Mouse (Mus musculus) CH12F3 (cell line): Measurements from ENCODE around the gene Map3k20.

Experiments used
- in situ Hi-C: fragments of 300-500 bp; cut with MboI; formaldehyde crosslinking; loops from 2 replicates; pipeline ENCODE4 v1.14.3; 2020; ENCODE audit warnings: low sequenced_read_pairs

Gene Map3k20

GRCm38 (mm10) chr2:72285256-72285887 is at the start of gene Map3k20:
Map3k20 (plus strand) TSS chr2:72285637.
- in situ Hi-C loops = no loop called here

GRCm38 (mm10) chr2:72238421-72238820 is 47.0 kb upstream of the Map3k20 start:
- in situ Hi-C loops = loop anchor here (25.0 kb wide), 1 partner anchor 1049 kb away; no protein-coding TSS in a partner anchor

- in situ Hi-C loops = loop anchor here (25.0 kb wide), 1 partner anchor 1048 kb away; no protein-coding TSS in a partner anchor
Measured at GRCm38 (mm10) chr2:72238925-72239324, 46.5 kb upstream of the Map3k20 start.

GRCm38 (mm10) chr2:72239456-72239855 is 46.0 kb upstream of the Map3k20 start:
- in situ Hi-C loops = loop anchor here (25.0 kb wide), 1 partner anchor 1048 kb away; no protein-coding TSS in a partner anchor

DNA sequence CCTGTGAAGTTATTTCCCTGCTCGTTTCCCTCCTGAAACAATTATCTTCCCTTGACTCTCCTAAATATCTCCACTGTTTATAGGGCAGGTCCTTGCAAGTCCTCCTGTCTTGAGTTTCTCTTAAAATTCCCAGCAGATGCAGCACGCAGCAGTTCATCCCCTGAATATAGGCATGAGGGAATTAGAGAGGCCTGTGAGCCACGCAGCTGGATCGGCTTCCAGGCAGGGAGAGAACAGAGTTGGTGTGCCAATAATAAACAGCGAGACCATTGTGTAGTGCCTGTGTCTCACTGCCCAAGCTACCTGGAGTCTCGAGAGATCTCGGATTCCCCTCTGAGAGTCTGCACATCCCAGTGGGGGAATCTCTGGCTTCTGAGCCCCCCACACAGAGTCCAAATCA is 45.4 kb upstream of the Map3k20 start:
- in situ Hi-C loops = loop anchor here (25.0 kb wide), 1 partner anchor 1047 kb away; no protein-coding TSS in a partner anchor

GRCm38 (mm10) chr2:72240691-72241090 is 44.7 kb upstream of the Map3k20 start:
- in situ Hi-C loops = loop anchor here (25.0 kb wide), 1 partner anchor 1047 kb away; no protein-coding TSS in a partner anchor

DNA sequence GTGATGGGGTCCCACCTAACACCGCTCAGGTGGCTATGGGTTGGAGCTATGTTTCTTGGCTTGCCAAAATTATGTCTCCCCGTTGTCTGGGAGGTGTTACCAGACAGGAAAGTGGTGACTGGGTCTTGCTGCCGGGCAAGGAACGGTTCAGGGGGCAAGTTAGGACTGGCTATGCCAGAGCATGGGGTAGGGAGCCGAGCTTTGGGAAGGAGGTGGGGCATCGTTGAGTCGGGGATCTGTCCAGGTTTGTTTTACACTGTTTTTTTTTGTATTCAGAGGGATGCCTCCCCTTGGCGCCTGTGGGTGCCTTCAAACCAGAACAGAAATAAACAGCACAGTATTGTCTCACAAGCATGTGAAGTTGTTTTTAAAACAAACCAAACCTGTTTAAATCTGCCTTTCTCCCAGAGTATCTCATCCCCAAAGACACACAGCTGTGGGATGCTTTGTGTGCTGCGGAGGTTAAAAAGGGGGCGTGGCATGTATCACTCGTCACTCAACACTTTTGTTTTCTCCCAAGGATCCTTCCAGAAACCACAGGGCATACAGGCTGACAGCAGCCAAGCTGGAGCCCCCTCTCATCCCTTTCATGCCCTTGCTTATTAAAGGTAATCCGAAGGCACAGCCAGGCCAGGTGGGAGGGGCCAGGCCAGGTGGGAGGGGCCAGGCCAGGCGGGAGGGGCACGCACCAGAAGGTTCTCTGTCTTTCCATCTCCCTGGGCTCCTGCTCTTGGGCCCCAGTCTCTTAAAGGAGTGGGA is 43.5 kb upstream of the Map3k20 start:
- in situ Hi-C loops = loop anchor here (25.0 kb wide), 1 partner anchor 1045 kb away; no protein-coding TSS in a partner anchor

DNA sequence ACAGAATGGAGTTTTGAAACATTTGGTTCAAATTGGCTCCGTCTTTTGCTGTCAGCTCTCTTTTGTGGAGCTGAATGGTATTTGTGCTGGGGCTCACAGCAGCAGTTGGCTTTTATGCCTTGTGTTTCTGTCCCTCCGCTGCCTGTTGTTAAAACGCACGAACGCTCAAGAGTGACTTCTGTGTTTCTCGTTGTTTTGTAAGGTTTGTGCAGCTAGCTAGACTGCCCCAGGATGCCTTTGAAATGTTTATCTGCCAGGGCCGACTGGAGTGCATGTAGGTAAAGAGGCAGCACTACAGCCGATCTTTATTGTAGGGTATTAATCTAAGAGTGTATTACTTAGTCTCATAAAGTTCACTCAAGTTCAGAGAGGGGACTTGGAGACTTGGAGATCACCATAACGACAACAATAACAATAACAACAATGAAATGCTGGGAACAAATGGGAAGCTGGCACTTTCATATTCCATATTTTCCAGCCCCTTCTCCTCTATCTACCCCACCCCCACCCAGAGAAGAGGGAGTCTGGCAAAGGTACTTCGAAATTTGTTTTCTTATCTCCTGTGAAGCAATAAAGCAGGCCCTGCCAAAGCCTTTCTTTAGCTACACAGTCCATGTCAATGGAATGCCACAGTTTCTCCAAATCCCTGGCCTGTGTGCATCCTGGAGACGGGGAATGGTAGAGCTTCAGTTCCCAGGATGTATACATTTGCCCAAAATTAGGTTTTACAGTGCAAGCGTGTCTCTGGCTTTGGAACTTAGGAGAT is 42.3 kb upstream of the Map3k20 start:
- in situ Hi-C loops = loop anchor here (25.0 kb wide), 1 partner anchor 1044 kb away; no protein-coding TSS in a partner anchor

- in situ Hi-C loops = loop anchor here (25.0 kb wide), 1 partner anchor 1042 kb away; no protein-coding TSS in a partner anchor
Measured at GRCm38 (mm10) chr2:72245631-72246030, 39.8 kb upstream of the Map3k20 start.

GRCm38 (mm10) chr2:72246376-72246775 is 39.1 kb upstream of the Map3k20 start:
- in situ Hi-C loops = loop anchor here (25.0 kb wide), 1 partner anchor 1041 kb away; no protein-coding TSS in a partner anchor

DNA sequence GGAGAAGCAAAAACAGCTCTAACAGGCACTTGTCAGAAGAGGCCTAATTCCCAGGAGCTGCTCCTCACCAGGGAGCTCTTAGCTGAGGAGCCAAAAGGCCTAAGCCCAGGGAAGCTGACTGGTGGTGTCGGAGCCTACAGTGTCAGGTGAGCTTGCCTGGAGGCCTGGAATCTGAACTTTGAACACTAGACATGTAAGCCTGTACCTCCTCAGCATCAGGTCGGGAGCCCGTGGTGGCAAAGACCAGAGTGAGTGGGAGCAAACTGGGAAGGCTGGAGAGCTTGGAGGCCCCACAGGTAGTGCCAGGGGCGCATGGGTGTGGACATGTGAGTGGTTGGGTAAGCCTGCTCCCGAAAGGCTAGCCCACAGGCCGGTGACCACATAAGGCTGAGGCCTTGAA is 37.6 kb upstream of the Map3k20 start:
- in situ Hi-C loops = loop anchor here (25.0 kb wide), 1 partner anchor 1039 kb away; no protein-coding TSS in a partner anchor

DNA sequence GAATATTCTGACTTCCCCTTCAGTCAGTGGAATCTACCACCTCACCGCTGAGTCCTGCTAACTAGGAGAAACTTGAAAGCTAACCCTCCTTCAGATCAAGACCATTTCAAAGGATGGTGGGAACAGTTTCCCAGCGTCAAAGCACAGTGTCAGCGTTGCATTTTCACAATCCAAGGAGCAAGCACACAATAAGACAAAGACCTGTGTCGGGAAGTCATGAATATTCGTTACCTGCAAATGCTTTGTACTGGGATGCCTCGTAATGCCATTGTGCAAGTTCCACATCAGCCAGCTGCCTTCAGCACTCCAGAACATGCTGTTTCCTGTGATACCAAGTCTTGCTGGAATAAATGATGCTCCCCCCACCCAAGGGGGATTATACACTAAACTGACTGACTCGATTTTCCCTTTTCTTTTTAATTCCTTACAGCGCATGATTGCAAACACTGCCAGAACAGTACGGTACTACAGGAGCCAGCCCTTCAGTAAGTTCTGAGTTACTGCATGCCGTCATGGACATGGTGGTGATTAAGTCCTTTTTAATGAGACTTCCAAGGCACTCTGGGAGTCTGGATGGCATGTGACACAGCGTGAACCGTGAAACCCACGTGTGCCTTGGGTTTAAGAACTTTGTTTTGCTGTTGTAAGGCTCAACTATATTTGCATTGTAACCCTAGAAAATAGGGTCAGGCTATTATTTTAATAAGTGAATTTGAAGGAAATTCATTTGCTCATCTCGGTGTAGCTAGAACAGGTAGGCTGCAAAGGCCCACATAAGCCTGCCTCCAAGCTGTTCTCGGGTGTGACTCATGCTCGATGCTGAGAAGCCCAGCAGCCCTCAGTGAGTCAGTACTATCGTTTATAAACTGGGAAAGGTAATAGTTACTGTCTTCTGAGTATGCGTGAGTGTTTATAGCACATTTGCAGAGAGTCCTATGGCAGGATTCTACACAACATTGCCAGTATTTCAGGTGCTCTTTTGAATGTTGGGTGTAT is 32.6 kb upstream of the Map3k20 start:
- in situ Hi-C loops = no loop called here

- in situ Hi-C loops = no loop called here
Measured at GRCm38 (mm10) chr2:72253882-72254281, 31.6 kb upstream of the Map3k20 start.

DNA sequence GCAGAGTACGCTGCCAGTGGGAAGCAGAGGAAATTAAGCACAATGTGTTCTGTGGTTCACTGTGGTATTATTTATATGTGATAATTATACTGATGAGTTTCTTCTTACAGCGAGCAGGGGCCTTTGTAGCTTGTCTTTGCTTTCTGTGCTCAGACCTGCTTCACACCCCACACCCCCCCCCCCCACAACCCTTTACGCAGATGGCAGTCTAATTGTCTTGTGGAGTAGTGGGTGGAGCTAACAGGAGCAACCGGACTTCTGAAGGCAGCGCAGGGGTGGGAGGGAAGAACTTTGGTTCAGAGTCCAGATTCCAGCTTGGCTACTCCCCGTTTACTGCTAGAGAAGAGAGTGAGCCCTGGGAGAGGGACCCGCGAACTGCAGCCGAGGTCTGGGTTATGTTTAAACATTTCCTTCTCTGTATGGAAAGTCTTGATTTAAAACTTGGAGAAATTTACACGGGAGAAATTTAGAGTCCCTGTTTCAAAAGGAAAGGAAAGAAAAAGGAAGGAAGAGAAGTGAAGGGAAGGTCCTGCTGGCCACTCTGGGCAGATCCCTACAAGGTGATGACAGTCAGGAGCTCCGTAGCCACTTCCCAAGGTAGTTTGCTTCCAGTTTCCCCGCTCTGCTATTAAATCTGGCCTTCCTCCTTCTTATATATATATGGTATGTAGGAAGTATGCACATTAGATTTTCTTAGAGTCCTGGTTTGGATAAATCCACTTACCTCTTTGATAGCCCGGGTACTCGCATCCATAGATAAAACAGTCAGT is 30.4 kb upstream of the Map3k20 start:
- in situ Hi-C loops = no loop called here

GRCm38 (mm10) chr2:72260704-72261103 is 24.7 kb upstream of the Map3k20 start:
- in situ Hi-C loops = no loop called here

DNA sequence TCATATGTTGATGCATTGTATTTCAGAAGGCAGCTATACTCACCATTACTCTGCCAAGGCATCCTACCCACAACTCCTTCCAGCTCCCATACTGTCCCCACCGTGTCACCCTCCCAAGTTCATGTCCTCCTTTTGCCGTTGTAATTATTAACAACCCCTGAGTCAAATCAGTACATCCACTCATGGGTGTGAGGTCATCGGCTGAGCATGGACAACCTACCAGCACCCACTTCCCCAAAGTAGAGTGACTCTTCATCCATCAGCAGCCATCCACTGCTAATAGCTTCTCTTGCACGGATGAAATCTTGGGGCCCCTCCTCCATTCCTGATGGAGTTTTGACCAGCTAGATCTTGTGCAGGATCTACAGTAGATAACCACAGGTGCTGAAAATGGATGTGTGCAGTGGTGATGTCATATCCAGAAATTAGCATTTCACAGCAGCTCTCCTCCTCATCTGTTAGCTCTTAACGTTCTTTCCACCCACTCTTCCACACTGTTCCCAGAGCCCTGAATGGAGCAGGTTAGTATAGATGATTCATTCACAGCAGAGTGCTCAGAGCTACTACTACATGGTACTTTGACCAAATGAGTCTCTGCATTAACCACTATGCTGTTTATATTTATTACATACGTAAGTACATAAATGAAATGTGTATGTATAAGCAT is 22.5 kb upstream of the Map3k20 start:
- in situ Hi-C loops = no loop called here

GRCm38 (mm10) chr2:72267390-72267789 is 18.0 kb upstream of the Map3k20 start:
- in situ Hi-C loops = no loop called here

DNA sequence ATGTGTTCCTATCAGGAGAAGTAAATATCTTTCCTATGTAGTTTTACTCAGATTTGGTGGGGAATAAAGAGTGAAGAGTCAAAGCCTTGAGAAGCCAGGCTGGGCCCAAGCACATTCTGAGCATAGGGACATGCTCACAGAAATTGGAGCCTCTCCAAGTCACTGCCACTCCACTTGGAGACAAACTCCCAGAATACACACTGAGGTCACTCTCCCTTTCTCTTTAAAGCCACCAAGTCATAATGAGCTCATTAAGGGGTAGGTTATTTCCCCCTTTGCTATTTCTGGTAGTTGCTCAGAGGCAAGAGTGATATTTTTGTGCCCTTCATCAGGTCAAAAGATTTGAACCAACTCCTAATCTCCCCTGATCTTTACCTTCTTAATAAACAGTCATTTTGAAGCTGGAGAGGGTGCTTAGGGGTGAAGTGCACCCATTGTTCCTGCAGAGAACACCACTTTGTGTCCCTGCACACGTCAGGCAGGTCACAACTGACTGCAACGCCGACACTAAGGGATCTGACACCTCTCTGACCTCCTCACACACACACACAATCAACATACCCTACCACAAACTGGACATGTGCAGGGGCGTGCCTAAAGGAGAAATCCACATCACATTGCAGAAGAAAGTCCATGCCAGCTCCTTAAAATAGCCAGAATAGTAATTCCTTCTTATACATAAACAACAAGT is 15.6 kb upstream of the Map3k20 start:
- in situ Hi-C loops = no loop called here
